Mouse (Mus musculus) layer of hippocampus, postnatal 25 days (tissue): ENCODE measurements around the gene Pitpnc1. TPM values are rescaled to one million over a fixed set of nuclear protein-coding genes. Genes with fewer than 3 reads are reported as not detected.

ENCODE experiments used
- DNase-seq, 2 experiments: peaks; one replicate each; pipeline ENCODE4 v3.0.0; 2022; ENCODE audit warnings: mixed read lengths in 2 of 2, low spot score in 1 of 2; ENCODE audit errors: extremely low spot score in 1 of 2
- total RNA-seq, 2 experiments: library from RNA; stranded (reverse); gene quantifications; 2 replicates each; pipeline ENCODE4 v1.2.3; 2021

Pitpnc1 gene
- total RNA-seq, 2 experiments from 2014 or later, result 53.6 to 58.3 TPM

GRCm38 (mm10) chr11:107188565-107189552 is 281.6 kb downstream of the Pitpnc1 start, which contains the start of gene Nol11:
Nol11 (minus strand) TSS chr11:107189381.
- peak; percentile 94 to 98 for DNase-seq

DNA sequence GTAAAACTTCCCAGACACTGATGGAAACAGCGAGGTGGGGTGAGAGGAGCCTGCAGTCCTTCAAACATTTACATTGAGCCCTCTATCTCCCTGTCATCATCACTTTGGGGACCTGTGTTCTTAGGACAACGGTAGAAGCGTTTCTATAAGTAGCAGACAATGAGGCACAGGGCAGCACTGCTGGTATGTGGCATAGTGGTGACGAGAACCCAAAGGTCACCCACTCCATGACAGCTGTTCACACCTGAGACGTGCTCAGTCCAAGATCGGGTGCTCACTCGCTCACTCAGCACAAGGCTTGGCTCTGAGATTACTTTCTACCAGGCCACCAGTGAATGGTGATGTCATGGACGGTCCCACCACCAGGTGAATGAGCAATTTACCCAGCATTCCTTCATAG is 286.7 kb downstream of the Pitpnc1 start:
- DNase-seq, result no peak

DNA sequence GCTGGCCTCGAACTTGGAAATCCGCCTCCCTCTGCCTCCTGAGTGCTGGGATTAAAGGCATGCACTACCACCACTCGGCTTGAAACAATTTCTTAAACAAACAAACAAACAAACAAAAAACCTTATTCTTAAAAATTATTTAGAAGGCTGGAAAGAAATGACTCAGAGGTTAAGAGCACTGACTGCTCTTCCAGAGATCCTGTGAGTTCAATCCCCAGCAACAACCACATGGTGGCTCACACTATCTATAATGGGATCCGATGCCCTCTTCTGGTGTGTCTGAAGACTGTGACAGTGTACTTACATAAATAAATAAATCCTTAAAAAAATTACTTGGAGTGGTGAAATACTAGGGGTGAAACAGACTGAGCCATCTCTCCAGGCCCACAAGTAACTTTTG is 309.3 kb downstream of the Pitpnc1 start:
- DNase-seq, result no peak

DNA sequence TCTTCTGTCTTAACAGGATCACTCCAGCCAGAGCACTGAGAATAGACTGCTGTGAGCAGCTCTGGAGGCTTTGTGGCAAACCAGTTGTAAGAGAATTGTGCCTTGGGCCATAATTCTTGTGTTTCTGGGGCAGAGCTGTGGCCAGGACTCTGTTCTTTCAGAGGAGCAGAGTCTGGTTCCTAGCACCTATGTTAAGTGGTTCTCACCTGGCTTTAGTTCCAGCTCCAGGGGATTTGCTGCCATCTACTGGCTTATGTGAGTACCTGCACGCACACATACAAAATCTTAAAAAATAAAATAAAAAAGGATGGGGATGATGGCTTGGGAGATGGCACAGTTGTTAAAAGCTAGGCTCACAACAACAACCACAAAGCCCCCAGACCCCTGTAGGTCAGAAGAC is 311.5 kb downstream of the Pitpnc1 start:
- DNase-seq, result no peak

Other genes with a start within 250 kb of the Pitpnc1 start
- 10 to 100 TPM; 65.9 to 72.2 TPM for gene Psmd12, start 8.8 kb upstream of the Pitpnc1 start, total RNA-seq
- 10 to 100 TPM; 39.7 to 44.4 TPM for gene Helz, start 77.2 kb upstream of the Pitpnc1 start, total RNA-seq
- not detected for gene Cacng1, start 245.8 kb upstream of the Pitpnc1 start, total RNA-seq